Mouse (Mus musculus) urinary bladder, postnatal 14 days (tissue): ENCODE data around the gene H6pd.

Experiments
- DNase-seq: peaks from one replicate; pipeline ENCODE4 v3.0.0; 2021; ENCODE audit warnings: low spot score

The H6pd gene

GRCm38 (mm10) chr4:149998786-149999509 is 9.9 kb downstream of the H6pd start:
- no peak for DNase-seq

GRCm38 (mm10) chr4:149997999-149998398 is 10.8 kb downstream of the H6pd start:
- DNase-seq, result no peak

GRCm38 (mm10) chr4:149996440-149996839 is 12.4 kb downstream of the H6pd start:
- DNase-seq, result no peak

- DNase-seq, result no peak
Measured at GRCm38 (mm10) chr4:149995911-149996310, 12.9 kb downstream of the H6pd start.

- DNase-seq, result no peak
Measured at GRCm38 (mm10) chr4:149994218-149994617, 14.6 kb downstream of the H6pd start.

- no peak for DNase-seq
Measured at GRCm38 (mm10) chr4:149992670-149993032, 16.2 kb downstream of the H6pd start.

GRCm38 (mm10) chr4:149991755-149992669 is 16.8 kb downstream of the H6pd start:
- no peak for DNase-seq

GRCm38 (mm10) chr4:149990954-149991633 is 17.7 kb downstream of the H6pd start:
- DNase-seq, result no peak

GRCm38 (mm10) chr4:149990212-149990953 is 18.4 kb downstream of the H6pd start:
- DNase-seq, result no peak

- peak; percentile 94 for DNase-seq
Measured at GRCm38 (mm10) chr4:149988931-149989556, 19.8 kb downstream of the H6pd start.

- no peak for DNase-seq
Measured at GRCm38 (mm10) chr4:149988301-149988700, 20.5 kb downstream of the H6pd start.

GRCm38 (mm10) chr4:149986671-149987417 is 22.0 kb downstream of the H6pd start:
- no peak for DNase-seq

GRCm38 (mm10) chr4:149983921-149984645 is 24.7 kb downstream of the H6pd start:
- DNase-seq, result no peak

- no peak for DNase-seq
Measured at GRCm38 (mm10) chr4:149982154-149982553, 26.7 kb downstream of the H6pd start.

GRCm38 (mm10) chr4:149979819-149980308 is 29.0 kb downstream of the H6pd start:
- peak; percentile 79 for DNase-seq

GRCm38 (mm10) chr4:149978820-149979219 is 30.0 kb downstream of the H6pd start:
- no peak for DNase-seq

- no peak for DNase-seq
Measured at GRCm38 (mm10) chr4:149977801-149978544, 30.9 kb downstream of the H6pd start.

GRCm38 (mm10) chr4:149977181-149977580 is 31.6 kb downstream of the H6pd start:
- no peak for DNase-seq

- no peak for DNase-seq
Measured at GRCm38 (mm10) chr4:149975730-149976254, 33.0 kb downstream of the H6pd start.
